ENCODE assay signal across 9 mouse cellular contexts in genomic region chr1:33271437-33272145, GRCm38 (mm10).
DNase-seq lines count a peak whose midpoint lies in the region; TF ChIP-seq lines count a peak whose summit lies in the region.
"Had no signal": no experiment of that assay in that cellular context is flagged by ENCODE, and none has a peak within 500 bp of the region (broad histone marks: within the 10 kb centered on the region; RNA-seq: fewer than 3 reads in every experiment).

No protein-coding gene starts in this region.

- intact Hi-C loops in heart, postnatal 10 days (cut with DNase I) = no loop called here
- intact Hi-C loops in left cerebral cortex, postnatal 14 days (cut with DNase I) = no loop called here
- intact Hi-C loops in gastrocnemius, postnatal 14 days (cut with DNase I; ENCODE audit: low total_unique reads) = no loop called here

- peaks cover 0 to 4% of the 10 kb centered on the region in 2 experiments; a peak in 1 of 4 replicates for H3K4me1 ChIP-seq in ES-E14 (ENCODE audit: control insufficient read depth in 2 of 2, insufficient read depth in 2 of 2, low read length in 2 of 2, poor library complexity in 1 of 2)
- H3K4me1 ChIP-seq in cortical plate, adult 2 months (ENCODE audit: control insufficient read depth, insufficient read depth, low read length) = no peaks in the 10 kb centered on the region

- TF ChIP-seq CTCF in cortical plate, adult 2 months (IDR thresholded peaks at IDR 0.05; ENCODE audit: extremely low read depth, insufficient read depth, low read length) = no peak

- no peak for TF ChIP-seq POLR2A in cortical plate, adult 2 months (IDR thresholded peaks at IDR 0.05; ENCODE audit: extremely low read depth, insufficient read depth, low read length)

- no peak overlapping the region for H3K27ac ChIP-seq in ES-E14 (ENCODE audit: insufficient read depth, low read depth, low read length, poor library complexity, severe bottlenecking)
- no peak overlapping the region for H3K27ac ChIP-seq in cortical plate, adult 2 months (ENCODE audit: insufficient read depth, low read length)
- H3K27ac ChIP-seq: macrophage had no signal

- H3K9ac ChIP-seq in ES-E14 (ENCODE audit: insufficient read depth, low read depth, low read length, poor library complexity, severe bottlenecking) = no peak overlapping the region

- DNase-seq in ES-E14 (ENCODE audit: low read depth, low spot score) = peak; percentile 38
- DNase-seq in heart, postnatal 10 days = peak; percentile 15 to 17
- DNase-seq in left cerebral cortex, postnatal 14 days (ENCODE audit: low spot score in 2 of 2) = peak; percentile 49 to 76
- peak; percentile 8 for DNase-seq in right cerebral cortex, postnatal 14 days
- DNase-seq in gastrocnemius, postnatal 14 days = no peak
- DNase-seq in thymus, postnatal 14 days = no peak
- no peak for DNase-seq in ovary, postnatal 36 days (ENCODE audit: low spot score)

- in situ Hi-C loops in ES-E14 (cut with MboI; ENCODE audit: low sequenced_read_pairs in 2 of 2, unreplicated experiment in 2 of 2) = no loop called here

- H3K9me3 ChIP-seq in ES-E14 (ENCODE audit: control insufficient read depth, insufficient read depth, low read depth, low read length) = no peaks in the 10 kb centered on the region

- no peaks in the 10 kb centered on the region for H3K36me3 ChIP-seq in ES-E14 (ENCODE audit: control insufficient read depth, insufficient read depth, low read length, poor library complexity, severe bottlenecking)

- H3K4me3 ChIP-seq in ES-E14 (ENCODE audit: insufficient read depth in 1 of 2, low read depth in 1 of 2, low read length in 2 of 2, poor library complexity in 1 of 2, severe bottlenecking in 1 of 2) = no peak overlapping the region
- peak overlapping the region; percentile 8 for H3K4me3 ChIP-seq in cortical plate, adult 2 months (ENCODE audit: insufficient read depth, low read length)

TF ChIP-seq in ES-E14, 5 proteins besides CTCF, POLR2A, EP300 and RAD21:
- TF ChIP-seq ZNF384 (IDR thresholded peaks at IDR 0.05; ENCODE audit: low read depth, low read length) (no peak), MAFK (IDR thresholded peaks at IDR 0.05; ENCODE audit: insufficient read depth, low read depth, low read length) (no peak), HCFC1 (IDR thresholded peaks at IDR 0.05; ENCODE audit: borderline replicate concordance, insufficient read depth, low read length) (no peak), CHD2 (IDR thresholded peaks at IDR 0.05; ENCODE audit: low read depth, low read length) (no peak), ZC3H11A (IDR thresholded peaks at IDR 0.05; ENCODE audit: borderline replicate concordance, low read depth, low read length) (no peak)
TF ChIP-seq in ES-E14: peak in this region for 0.

Comparison
In these comparisons a context has a peak if more than half of its experiments do, and no peak if none do; other contexts are left out.
1. DNase-seq: peak in ES-E14 (single experiment), heart, postnatal 10 days (2 of 2), left cerebral cortex, postnatal 14 days (2 of 2) and right cerebral cortex, postnatal 14 days (single experiment); none in gastrocnemius, postnatal 14 days (single experiment), thymus, postnatal 14 days (single experiment) and ovary, postnatal 36 days (single experiment).